Mouse (Mus musculus) brown adipose tissue, adult 24 weeks (tissue): ENCODE data around the gene Smim13. TPM values are rescaled to one million over a fixed set of nuclear protein-coding genes. Genes with fewer than 3 reads are reported as not detected.

Source experiments
- H3K27ac ChIP-seq: fragments of 200-500 bp; replicated peaks from 2 replicates; pipeline ENCODE4 v1.5.1; 2012; ENCODE audit warnings: low read depth, mild to moderate bottlenecking, low read length
- H3K4me1 ChIP-seq: fragments of 200-500 bp; 2 replicates; pipeline ENCODE4 v1.6.1; 2012; ENCODE audit warnings: low read length, mixed read lengths; ENCODE audit not compliant: control insufficient read depth, insufficient read depth, insufficient read length
- H3K4me3 ChIP-seq: fragments of 200-500 bp; 2 replicates; pipeline ENCODE4 v1.5.1; 2012; ENCODE audit warnings: low read depth, mild to moderate bottlenecking, low read length, moderate library complexity; ENCODE audit not compliant: insufficient read depth
- polyA plus RNA-seq: library from polyadenylated mRNA; stranded (reverse); fragments of >200 nt; gene quantifications from 2 replicates; pipeline ENCODE4 v1.2.4, GENCODE M21; 2012; ENCODE audit not compliant: missing spikeins, insufficient read depth, insufficient read length

Smim13 gene
- polyA plus RNA-seq, 1 experiment = 7.3 TPM

DNA sequence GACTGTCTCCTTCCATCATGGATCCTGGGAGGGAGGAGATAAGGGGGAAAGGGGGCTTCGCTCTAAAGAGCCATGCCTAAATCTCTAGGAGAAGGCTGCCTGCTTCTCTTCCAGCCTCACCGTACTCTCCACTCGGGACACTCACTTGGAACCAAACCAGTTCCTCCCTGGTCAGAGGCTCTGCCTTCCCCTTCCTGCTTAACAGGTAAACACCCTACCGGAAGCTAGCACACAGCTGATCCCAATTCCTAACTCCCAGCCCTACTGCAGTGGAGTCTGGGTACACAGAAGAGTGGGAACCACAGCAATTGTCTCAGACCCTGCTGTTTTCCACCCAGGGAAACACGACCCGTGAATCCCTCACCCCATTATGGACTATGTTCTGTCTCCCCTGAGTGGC lies 46.2 kb downstream of the Smim13 start:
- peak overlapping the region; percentile 69 for H3K27ac ChIP-seq
- H3K4me1 ChIP-seq = peaks cover 7% of the 10 kb centered on the region
- no peak overlapping the region for H3K4me3 ChIP-seq

DNA sequence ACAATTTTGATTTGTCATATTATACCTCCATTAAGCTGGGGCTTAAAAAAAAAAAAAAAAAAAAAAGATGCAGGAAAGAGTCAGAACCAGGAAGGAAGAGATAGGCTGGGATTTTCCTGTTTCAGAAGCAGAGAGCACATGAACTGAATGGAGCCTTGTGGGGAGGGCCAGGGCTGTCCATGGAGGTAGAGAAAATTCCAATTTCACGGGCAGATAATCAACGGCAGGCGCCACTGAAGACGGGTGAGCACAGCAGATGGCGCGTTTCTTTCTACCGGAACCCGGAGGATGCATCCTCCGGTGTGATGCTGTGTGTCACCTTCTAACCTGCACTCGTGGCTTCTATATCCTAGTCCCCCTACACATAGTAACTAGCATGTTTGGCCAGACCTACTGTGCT lies 46.8 kb downstream of the Smim13 start:
- peak overlapping the region; percentile 69 for H3K27ac ChIP-seq
- no peak overlapping the region for H3K4me3 ChIP-seq
- peaks cover 7% of the 10 kb centered on the region for H3K4me1 ChIP-seq

DNA sequence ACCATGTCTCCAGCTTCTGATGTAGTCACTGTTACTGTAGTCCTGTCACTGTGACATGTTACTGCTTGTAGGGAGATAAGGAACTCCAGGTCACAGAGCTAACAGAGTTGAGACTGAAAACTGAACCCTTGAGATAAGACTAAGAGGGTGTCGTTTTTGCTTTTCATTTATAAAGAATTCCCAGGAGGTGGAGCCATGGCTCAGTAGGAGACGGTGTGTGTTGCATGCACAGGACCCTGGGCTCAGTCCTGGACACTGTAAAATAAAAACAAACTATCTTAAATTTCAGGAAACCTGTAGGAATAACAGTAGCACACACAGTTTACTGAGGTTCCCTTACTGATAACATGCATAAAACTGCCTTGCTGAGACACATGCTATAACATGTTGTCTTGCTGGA lies 48.9 kb downstream of the Smim13 start:
- Histone ChIP-seq H3K4me1 (peaks cover 7% of the 10 kb centered on the region), H3K4me3 (no peak overlapping the region), H3K27ac (no peak overlapping the region)

DNA sequence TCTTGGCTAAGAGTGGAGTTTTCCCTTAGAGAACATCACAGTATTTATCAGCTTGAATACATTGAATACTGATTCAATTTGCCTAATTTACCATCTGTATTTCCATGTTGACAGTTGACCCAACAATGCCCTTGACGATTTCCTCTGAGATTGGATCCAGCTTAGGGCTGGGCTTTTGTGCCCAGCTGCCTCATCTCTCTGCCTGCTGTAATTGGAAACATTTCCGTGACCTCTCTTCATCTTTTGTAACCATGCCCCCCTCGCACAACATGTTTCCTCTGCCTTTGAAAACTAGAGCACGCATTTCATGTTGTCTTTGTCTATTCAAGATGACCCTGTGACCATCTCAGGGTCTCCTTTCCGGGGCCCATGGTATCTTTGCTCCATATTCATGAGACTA lies 49.4 kb downstream of the Smim13 start:
- no peak overlapping the region for H3K27ac ChIP-seq
- H3K4me3 ChIP-seq = no peak overlapping the region
- peaks cover 7% of the 10 kb centered on the region for H3K4me1 ChIP-seq

DNA sequence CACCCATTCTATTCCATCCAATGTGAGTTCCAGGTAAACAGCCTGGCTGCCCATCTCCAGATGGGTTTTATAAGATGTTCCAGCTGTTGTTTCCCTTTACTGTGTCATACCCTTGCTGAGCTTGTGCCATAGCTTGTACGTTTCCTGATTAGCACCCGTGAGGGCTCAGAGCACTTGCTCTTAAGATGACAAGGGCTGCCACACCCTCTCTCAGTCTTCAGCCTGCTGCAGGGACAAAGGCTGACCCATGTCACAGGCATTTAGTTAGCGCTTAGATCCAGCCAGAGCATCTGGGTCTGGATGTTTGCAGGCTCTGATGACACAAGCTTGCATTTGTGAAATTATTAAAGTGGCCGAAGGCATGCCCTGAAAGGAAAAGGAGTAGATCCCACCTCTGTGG lies 50.4 kb downstream of the Smim13 start:
- no peak overlapping the region for H3K4me3 ChIP-seq
- peaks cover 7% of the 10 kb centered on the region for H3K4me1 ChIP-seq
- H3K27ac ChIP-seq = no peak overlapping the region

DNA sequence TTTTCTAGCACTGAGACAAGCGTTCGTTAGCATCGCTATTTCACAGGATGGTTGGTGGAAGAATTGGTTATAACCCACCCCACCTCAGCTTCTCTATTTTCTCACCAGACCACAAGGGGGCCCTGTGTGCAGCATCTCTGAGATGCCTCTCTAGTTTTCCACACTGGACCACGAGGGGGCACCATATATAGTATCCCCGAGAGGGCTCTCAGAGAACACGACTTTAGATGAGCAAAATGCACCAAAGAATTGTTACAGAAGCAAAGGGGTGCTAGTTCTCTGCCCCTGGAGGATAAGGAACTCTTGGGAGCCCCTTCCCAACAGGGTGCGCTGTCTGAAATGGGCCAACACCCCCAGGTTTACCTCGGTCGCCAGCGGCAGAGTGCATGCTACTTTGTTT lies 53.1 kb downstream of the Smim13 start:
- H3K4me1 ChIP-seq = no peaks in the 10 kb centered on the region
- H3K27ac ChIP-seq = no peak overlapping the region
- H3K4me3 ChIP-seq = no peak overlapping the region

DNA sequence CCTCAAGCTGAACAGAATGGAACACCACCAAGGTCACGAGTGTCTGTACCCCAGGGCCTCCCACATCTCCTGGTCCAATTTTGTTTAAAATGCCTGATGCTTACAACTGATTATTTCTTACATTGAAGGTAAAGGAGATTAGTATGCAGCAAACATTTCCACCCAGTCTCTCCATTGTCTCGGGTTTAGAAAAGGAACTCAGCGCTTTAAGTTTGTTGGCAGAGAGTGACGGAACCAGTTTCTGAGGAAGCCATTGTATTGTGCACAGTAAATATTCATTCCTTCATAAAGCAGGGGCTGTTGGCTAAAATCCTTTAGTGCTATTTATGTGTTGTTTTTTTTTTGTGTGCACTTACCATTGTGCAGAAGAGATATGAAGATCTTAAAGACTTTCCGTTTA lies 71.1 kb downstream of the Smim13 start:
- Histone ChIP-seq H3K27ac (no peak overlapping the region), H3K4me3 (no peak overlapping the region), H3K4me1 (peaks cover 6% of the 10 kb centered on the region; the same call in 1 of the 2 replicates)

DNA sequence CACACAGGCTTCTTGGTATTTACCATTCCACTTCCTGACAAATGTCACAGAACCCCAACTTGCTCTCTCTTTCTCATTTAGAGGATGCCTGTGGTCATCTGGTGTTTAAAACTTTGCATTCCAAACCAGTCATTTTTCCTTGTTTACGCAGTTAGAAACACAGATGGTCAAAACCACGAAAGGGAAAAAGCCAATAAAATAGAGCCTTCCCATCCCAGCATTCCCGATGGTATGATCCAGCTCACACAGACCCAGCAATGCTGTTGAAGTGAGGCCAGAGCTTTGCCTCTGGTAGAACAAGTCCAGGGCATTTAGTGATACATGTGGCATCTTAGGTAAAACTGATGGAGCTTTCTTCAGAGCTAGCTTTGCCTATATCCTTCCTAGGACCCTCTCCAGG lies 71.8 kb downstream of the Smim13 start:
- Histone ChIP-seq H3K4me3 (no peak overlapping the region), H3K27ac (no peak overlapping the region), H3K4me1 (peaks cover 6% of the 10 kb centered on the region; the same call in 1 of the 2 replicates)

DNA sequence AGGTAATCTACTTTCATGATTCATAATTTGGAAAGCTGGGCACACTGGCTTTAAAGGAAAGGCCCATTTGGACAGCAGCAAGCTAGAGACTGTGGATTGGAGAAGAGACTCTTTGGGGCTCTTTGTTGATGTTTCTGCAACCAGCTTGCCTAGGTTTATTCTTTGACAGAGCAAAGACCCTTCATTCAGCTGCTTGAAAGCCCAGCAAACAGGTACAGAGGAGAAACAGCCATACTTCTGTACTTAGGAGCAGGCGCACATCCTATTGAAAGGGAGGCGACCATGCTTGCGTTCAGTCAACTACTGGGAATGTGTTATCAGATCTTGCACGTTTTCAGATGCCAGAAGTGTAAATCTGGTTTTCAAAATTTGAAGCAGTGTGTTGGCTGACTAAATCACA lies 75.0 kb downstream of the Smim13 start:
- peaks cover 20% of the 10 kb centered on the region; the same call in 1 of the 2 replicates for H3K4me1 ChIP-seq
- no peak overlapping the region for H3K4me3 ChIP-seq
- H3K27ac ChIP-seq = no peak overlapping the region

DNA sequence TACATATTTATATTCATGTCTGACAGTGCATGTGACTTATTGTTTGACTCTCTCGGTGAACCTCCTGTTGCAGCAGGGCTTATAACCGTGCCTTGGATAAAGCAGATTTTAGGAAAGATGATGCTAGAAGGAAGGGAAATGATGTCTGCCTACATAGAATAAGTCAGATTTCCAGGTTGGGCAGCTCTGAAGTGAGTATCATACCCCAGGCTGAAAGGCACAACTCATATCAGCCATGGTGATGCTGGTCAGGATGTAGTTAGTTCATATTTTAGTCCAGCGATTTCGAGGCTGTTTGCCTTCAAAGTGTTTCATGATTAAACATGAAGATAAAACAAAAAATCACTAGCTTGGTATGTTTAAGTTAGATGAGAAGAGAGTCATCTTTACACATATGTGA lies 75.7 kb downstream of the Smim13 start:
- Histone ChIP-seq H3K4me1 (peaks cover 24% of the 10 kb centered on the region; the same call in 1 of the 2 replicates), H3K4me3 (no peak overlapping the region), H3K27ac (no peak overlapping the region)

DNA sequence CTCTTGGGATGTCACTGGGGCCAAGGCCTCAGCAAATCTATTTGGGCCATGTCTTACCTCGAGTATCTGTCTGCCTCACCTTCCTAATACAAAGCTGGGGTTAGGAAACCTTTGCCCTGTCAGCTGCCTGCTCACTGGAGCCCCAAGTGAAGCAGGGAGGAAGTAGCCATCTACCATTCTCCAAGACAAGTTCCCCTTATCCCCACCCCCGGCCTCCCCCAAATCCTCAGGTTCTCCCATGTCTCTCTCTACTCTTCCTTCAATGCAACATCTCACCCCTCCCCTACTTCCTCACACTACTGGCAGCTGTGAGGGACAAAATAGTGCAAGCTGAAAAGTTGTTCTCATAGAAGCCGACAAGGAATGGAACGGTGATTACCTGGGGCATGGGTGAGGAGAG lies 76.5 kb downstream of the Smim13 start:
- H3K4me3 ChIP-seq = no peak overlapping the region
- H3K27ac ChIP-seq = no peak overlapping the region
- peaks cover 32% of the 10 kb centered on the region; the same call in 1 of the 2 replicates for H3K4me1 ChIP-seq

Other genes starting within 250 kb of the Smim13 start
- 53.0 and 58.3 TPM in 2 replicates for gene Pak1ip1, start 248.8 kb upstream of the Smim13 start, polyA plus RNA-seq
- 595 and 651 TPM in 2 replicates for gene Tmem14c, start 233.6 kb upstream of the Smim13 start, polyA plus RNA-seq
- not detected in 2 replicates for gene Mak, start 170.1 kb upstream of the Smim13 start, polyA plus RNA-seq
- not detected in 2 replicates for gene Gcm2, start 138.8 kb upstream of the Smim13 start, polyA plus RNA-seq
- gene Sycp2l, start 135.5 kb upstream of the Smim13 start, polyA plus RNA-seq = not detected in 2 replicates
- gene Elovl2, start 29.4 kb upstream of the Smim13 start, polyA plus RNA-seq = not detected in 2 replicates
- not detected in 2 replicates for gene Gm17364, start 24.1 kb downstream of the Smim13 start, polyA plus RNA-seq
- gene Nedd9, start 237.5 kb downstream of the Smim13 start, polyA plus RNA-seq = 4.9 and 7.5 TPM in 2 replicates